8 mouse cellular contexts compared by ENCODE assay signal in genomic region chr9:36726131-36727033, GRCm38 (mm10). TPM values are rescaled to one million over a fixed set of nuclear protein-coding genes. Genes with fewer than 3 reads are reported as not detected.
A peak's percentile ranks its signal among the peaks of the same experiment; 100 is the strongest.
DNase-seq lines count a peak whose midpoint lies in the region; ATAC-seq and TF ChIP-seq lines count a peak whose summit lies in the region.

No protein-coding gene starts in this region.

- no peaks in the 10 kb centered on the region for H3K27me3 ChIP-seq in hindbrain, postnatal 0 days (ENCODE audit: insufficient read depth, low read length)

- WGBS in hindbrain, postnatal 0 days: under 1% methylated on average over 52 of the region's 53 CpGs

- TF ChIP-seq CTCF in gastrocnemius, adult 2 months (IDR thresholded peaks at IDR 0.05): no peak
- TF ChIP-seq CTCF in hindbrain, postnatal 0 days (IDR thresholded peaks at IDR 0.05; ENCODE audit: low read depth): no peak
- no peak; the same call in 1 of the 2 replicates for TF ChIP-seq CTCF in left cerebral cortex, adult 2 months (IDR thresholded peaks at IDR 0.05)

- intact Hi-C loops in gastrocnemius, adult 2 months (cut with DNase I): loop anchor here (5.0 kb wide), 1 partner anchor 36 kb away; no protein-coding TSS in a partner anchor
- intact Hi-C loops in left cerebral cortex, adult 2 months (cut with DNase I): no loop called here

- H3K27ac ChIP-seq in gastrocnemius, adult 2 months: peak overlapping the region; percentile 80
- peak overlapping the region; percentile 65 for H3K27ac ChIP-seq in hindbrain, postnatal 0 days
- H3K27ac ChIP-seq in left cerebral cortex, adult 2 months: peak overlapping the region; percentile 82

- peak overlapping the region; percentile 77 for H3K4me3 ChIP-seq in gastrocnemius, adult 2 months
- H3K4me3 ChIP-seq in hindbrain, postnatal 0 days (ENCODE audit: low read length): peak overlapping the region; percentile 50
- peak overlapping the region; percentile 62 for H3K4me3 ChIP-seq in left cerebral cortex, adult 2 months

- H3K36me3 ChIP-seq in hindbrain, postnatal 0 days (ENCODE audit: insufficient read depth, low read length): 0 out of 2 replicates have a peak, but pooled peaks cover 4% of the 10 kb centered on the region

- peak; percentile 97 for DNase-seq in ZHBTc4 (ENCODE audit: low read depth, low spot score)
- peak; percentile 90 for DNase-seq in gastrocnemius, adult 2 months
- peak; percentile 96 for DNase-seq in hindbrain, postnatal 0 days (ENCODE audit: low spot score)
- DNase-seq in left cerebral cortex, adult 2 months (ENCODE audit: extremely low spot score in 1 of 2, low spot score in 2 of 2): peak; percentile 91 to 93
- peak; percentile 95 for DNase-seq in right cerebral cortex, adult 2 months (ENCODE audit: low spot score in 2 of 2)
- DNase-seq in urinary bladder, postnatal 14 days (ENCODE audit: low spot score): peak; percentile 90

- H3K9me3 ChIP-seq in hindbrain, postnatal 0 days (ENCODE audit: low read length): no peaks in the 10 kb centered on the region

- ATAC-seq in common myeloid progenitor, adult 5-6 weeks (replicated peaks; ENCODE audit: low read depth, poor library complexity, severe bottlenecking): peak; percentile 89
- peak; percentile 94 for ATAC-seq in hindbrain, postnatal 0 days
- ATAC-seq in megakaryocyte, adult 5-6 weeks (ENCODE audit: poor library complexity, severe bottlenecking): peak; percentile 91

- H3K4me2 ChIP-seq in hindbrain, postnatal 0 days (ENCODE audit: low read depth, low read length): peak overlapping the region; percentile 96

- peak overlapping the region; percentile 56 for H3K9ac ChIP-seq in hindbrain, postnatal 0 days (replicated peaks; ENCODE audit: low read length)

- H3K4me1 ChIP-seq in hindbrain, postnatal 0 days (ENCODE audit: insufficient read depth, low read length): peaks cover 7% of the 10 kb centered on the region; the same call in 1 of the 2 replicates

RNA-seq across cellular contexts. Expression of gene Chek1, which starts 0.5 kb away (rescaled TPM):
- total RNA-seq in common myeloid progenitor, adult 5-6 weeks (2017): 85.5 and 125 TPM in 2 replicates
- total RNA-seq in gastrocnemius, adult 2 months (2021): under 1 TPM in 1 of 2 experiments, not detected in 1; 0.70 TPM
- 4.3 and 5.2 TPM in 2 replicates for total RNA-seq in hindbrain, postnatal 0 days (2014; rRNA removed)
- polyA plus RNA-seq in hindbrain, postnatal 0 days (2015; fragmentation: Nextera tagmentation; extraction: Ambion mirVana): 5.1 and 5.8 TPM in 2 replicates
- 1 to 10 TPM; 2.2 to 2.4 TPM for total RNA-seq in left cerebral cortex, adult 2 months (2021)
- 13.1 and 21.0 TPM in 2 replicates for total RNA-seq in megakaryocyte, adult 5-6 weeks (2015)
- 19.7 and 33.2 TPM in 2 replicates for total RNA-seq in megakaryocyte, adult 5-6 weeks (2017)

RNA-seq across cellular contexts. Expression of gene Acrv1, which starts 33.4 kb away (rescaled TPM):
- not detected in 2 replicates for total RNA-seq in common myeloid progenitor, adult 5-6 weeks (2017)
- total RNA-seq in gastrocnemius, adult 2 months (2021): not detected
- total RNA-seq in hindbrain, postnatal 0 days (2014; rRNA removed): not detected in 2 replicates
- polyA plus RNA-seq in hindbrain, postnatal 0 days (2015; fragmentation: Nextera tagmentation; extraction: Ambion mirVana): not detected in 2 replicates
- not detected for total RNA-seq in left cerebral cortex, adult 2 months (2021)
- not detected in 2 replicates for total RNA-seq in megakaryocyte, adult 5-6 weeks (2015)
- not detected in 2 replicates for total RNA-seq in megakaryocyte, adult 5-6 weeks (2017)

RNA-seq across cellular contexts. Expression of gene Stt3a, which starts 41.1 kb away (rescaled TPM):
- total RNA-seq in common myeloid progenitor, adult 5-6 weeks (2017): 572 and 706 TPM in 2 replicates
- total RNA-seq in gastrocnemius, adult 2 months (2021): 10 to 100 TPM; 34.3 to 46.0 TPM
- 67.4 and 80.1 TPM in 2 replicates for total RNA-seq in hindbrain, postnatal 0 days (2014; rRNA removed)
- 74.1 and 81.1 TPM in 2 replicates for polyA plus RNA-seq in hindbrain, postnatal 0 days (2015; fragmentation: Nextera tagmentation; extraction: Ambion mirVana)
- total RNA-seq in left cerebral cortex, adult 2 months (2021): 10 to 100 TPM; 70.3 to 77.2 TPM
- total RNA-seq in megakaryocyte, adult 5-6 weeks (2015): 203 and 208 TPM in 2 replicates
- 453 and 508 TPM in 2 replicates for total RNA-seq in megakaryocyte, adult 5-6 weeks (2017)

Comparison
In these comparisons a context has a peak if more than half of its experiments do, and no peak if none do; other contexts are left out.
1. Peak in every context shown above with its lines: DNase-seq, ATAC-seq, H3K4me3 ChIP-seq and H3K27ac ChIP-seq.